Mouse (Mus musculus) heart, embryonic 14.5 days (tissue): Measurements from ENCODE around the gene Rpl22l1. TPM values are rescaled to one million over a fixed set of nuclear protein-coding genes. Genes with fewer than 3 reads are reported as not detected.

ENCODE experiments used
- ATAC-seq: fragments of 200-750 bp; cut with Nextera tagmentation; 2 replicates; pipeline ENCODE4 v1.8.0; 2017; ENCODE audit warnings: low read depth, moderate TSS enrichment; ENCODE audit not compliant: insufficient number of reproducible peaks, insufficient read depth, low FRiP score
- H3K27ac ChIP-seq, 2 experiments: fragments of 200-500 bp in 1 of 2; fragments of 300-500 bp in 1 of 2; sonication (generic) in 1 of 2; replicated peaks in 1 of 2; 2 replicates each; pipeline ENCODE4 v1.5.1; 2012 to 2014; ENCODE audit warnings: low read depth in 2 of 2, low read length in 2 of 2, control low read depth in 1 of 2, mild to moderate bottlenecking in 1 of 2, mixed read lengths in 1 of 2; ENCODE audit not compliant: control insufficient read depth in 1 of 2, insufficient read depth in 1 of 2
- H3K27me3 ChIP-seq: fragments of 300-500 bp; sonication (generic); 2 replicates; pipeline ENCODE4 v1.6.1; 2014; ENCODE audit warnings: mild to moderate bottlenecking, low read length, control low read depth; ENCODE audit not compliant: control insufficient read depth, insufficient read depth
- H3K36me3 ChIP-seq: fragments of 300-500 bp; sonication (generic); 2 replicates; pipeline ENCODE4 v1.6.1; 2014; ENCODE audit warnings: mild to moderate bottlenecking, control low read depth, low read length, mixed read lengths; ENCODE audit not compliant: control insufficient read depth, insufficient read depth
- H3K4me1 ChIP-seq, 2 experiments: fragments of 200-500 bp in 1 of 2; fragments of 300-500 bp in 1 of 2; sonication (generic) in 1 of 2; 2 replicates each; pipeline ENCODE4 v1.6.1; 2012 to 2014; ENCODE audit warnings: low read length in 2 of 2, control low read depth in 1 of 2, mixed read lengths in 1 of 2; ENCODE audit not compliant: control insufficient read depth in 2 of 2, insufficient read depth in 2 of 2
- H3K4me2 ChIP-seq: fragments of 300-500 bp; sonication (generic); 2 replicates; pipeline ENCODE4 v1.6.1; 2014; ENCODE audit warnings: mild to moderate bottlenecking, low read length
- H3K4me3 ChIP-seq, 2 experiments: fragments of 200-500 bp in 1 of 2; fragments of 300-500 bp in 1 of 2; sonication (generic) in 1 of 2; 2 replicates each; pipeline ENCODE4 v1.5.1; 2012 to 2014; ENCODE audit warnings: low read length in 2 of 2, mild to moderate bottlenecking in 2 of 2, control low read depth in 1 of 2, low read depth in 1 of 2, moderate library complexity in 1 of 2; ENCODE audit not compliant: control insufficient read depth in 1 of 2, insufficient read depth in 1 of 2
- H3K9ac ChIP-seq: fragments of 300-500 bp; sonication (generic); 2 replicates; pipeline ENCODE4 v1.6.1; 2014; ENCODE audit warnings: mild to moderate bottlenecking, low read length
- H3K9me3 ChIP-seq: fragments of 300-500 bp; sonication (generic); 2 replicates; pipeline ENCODE4 v1.6.1; 2016; ENCODE audit warnings: low read length, control low read depth; ENCODE audit not compliant: control insufficient read depth
- WGBS: fragments of 180-500 bp; shearing (Covaris S2); extraction: QIAGEN DNeasy Blood & Tissue Kit; methylation state at CpG from one replicate; pipeline ENCODE4 v1.1.7; 2014; 5-methylcytosine and 5-hydroxymethylcytosine counted together
- polyA plus RNA-seq: library from polyadenylated mRNA; unstranded; fragments of >200 nt; fragmentation: Nextera tagmentation; extraction: Ambion mirVana; gene quantifications from 2 replicates; pipeline ENCODE4 v1.2.1, GENCODE M21; 2014

Gene Rpl22l1
- polyA plus RNA-seq, 1 experiment from 2014 or later, result 279 TPM

GRCm38 (mm10) chr3:28808039-28808643 is 2.9 kb downstream of the Rpl22l1 start:
- H3K4me1 ChIP-seq, result peaks cover 0 to 9% of the 10 kb centered on the region in 2 experiments; a peak in 1 of 4 replicates
- WGBS, result 93% methylated on average over 4 of the region's 4 CpGs
- H3K27me3 ChIP-seq, result no peaks in the 10 kb centered on the region
- H3K4me2 ChIP-seq, result no peak overlapping the region
- H3K9ac ChIP-seq, result no peak overlapping the region
- no peak for ATAC-seq
- H3K27ac ChIP-seq, result no peak overlapping the region
- H3K9me3 ChIP-seq, result no peaks in the 10 kb centered on the region
- H3K36me3 ChIP-seq, result peaks cover 34% of the 10 kb centered on the region
- H3K4me3 ChIP-seq, result no peak overlapping the region

- H3K9ac ChIP-seq, result no peak overlapping the region
- no peak for ATAC-seq
- H3K27me3 ChIP-seq, result no peaks in the 10 kb centered on the region
- 64% methylated on average over 4 of the region's 4 CpGs for WGBS
- H3K4me1 ChIP-seq, result 0 out of 4 replicates have a peak, but pooled peaks cover 0 to 3% of the 10 kb centered on the region in 2 experiments
- no peaks in the 10 kb centered on the region for H3K9me3 ChIP-seq
- H3K4me2 ChIP-seq, result no peak overlapping the region
- no peak overlapping the region for H3K4me3 ChIP-seq
- peaks cover 32% of the 10 kb centered on the region for H3K36me3 ChIP-seq
- H3K27ac ChIP-seq, result no peak overlapping the region
Observed at GRCm38 (mm10) chr3:28811441-28811840, 6.2 kb downstream of the Rpl22l1 start.

GRCm38 (mm10) chr3:28814361-28814760 is 9.1 kb downstream of the Rpl22l1 start:
- Histone ChIP-seq H3K9ac (no peak overlapping the region), H3K27me3 (no peaks in the 10 kb centered on the region), H3K4me2 (no peak overlapping the region), H3K36me3 (peaks cover 5% of the 10 kb centered on the region; the same call in 1 of the 2 replicates), H3K9me3 (no peaks in the 10 kb centered on the region), H3K4me1 (no peaks in the 10 kb centered on the region), H3K27ac (no peak overlapping the region), H3K4me3 (no peak overlapping the region)
- ATAC-seq, result no peak
- 6% methylated on average over 4 of the region's 4 CpGs for WGBS

GRCm38 (mm10) chr3:28816010-28816540 is 10.8 kb downstream of the Rpl22l1 start:
- no peak for ATAC-seq
- Histone ChIP-seq H3K27ac (no peak overlapping the region), H3K9me3 (no peaks in the 10 kb centered on the region), H3K4me2 (no peak overlapping the region), H3K9ac (no peak overlapping the region), H3K4me3 (no peak overlapping the region), H3K4me1 (no peaks in the 10 kb centered on the region), H3K36me3 (no peaks in the 10 kb centered on the region), H3K27me3 (no peaks in the 10 kb centered on the region)
- 66% methylated on average over 4 of the region's 4 CpGs for WGBS

- Histone ChIP-seq H3K9me3 (peaks cover 3% of the 10 kb centered on the region; the same call in 1 of the 2 replicates), H3K27ac (no peak overlapping the region), H3K4me2 (no peak overlapping the region), H3K27me3 (no peaks in the 10 kb centered on the region), H3K9ac (no peak overlapping the region), H3K36me3 (no peaks in the 10 kb centered on the region), H3K4me3 (no peak overlapping the region), H3K4me1 (no peaks in the 10 kb centered on the region)
- ATAC-seq, result no peak
- 73% methylated on average over 1 of the region's 1 CpGs for WGBS
Observed at GRCm38 (mm10) chr3:28826272-28826671, 21.0 kb downstream of the Rpl22l1 start.

- H3K27ac ChIP-seq, result no peak overlapping the region
- no peak overlapping the region for H3K4me3 ChIP-seq
- H3K4me2 ChIP-seq, result no peak overlapping the region
- no peaks in the 10 kb centered on the region for H3K36me3 ChIP-seq
- no peaks in the 10 kb centered on the region for H3K4me1 ChIP-seq
- 82% methylated on average over 2 of the region's 2 CpGs for WGBS
- H3K27me3 ChIP-seq, result no peaks in the 10 kb centered on the region
- no peak for ATAC-seq
- peaks cover 3% of the 10 kb centered on the region; the same call in 1 of the 2 replicates for H3K9me3 ChIP-seq
- H3K9ac ChIP-seq, result no peak overlapping the region
Observed at GRCm38 (mm10) chr3:28827605-28828004, 22.4 kb downstream of the Rpl22l1 start.

GRCm38 (mm10) chr3:28829454-28829853 is 24.2 kb downstream of the Rpl22l1 start:
- Histone ChIP-seq H3K9ac (no peak overlapping the region), H3K9me3 (no peaks in the 10 kb centered on the region), H3K36me3 (no peaks in the 10 kb centered on the region), H3K4me1 (no peaks in the 10 kb centered on the region), H3K27ac (no peak overlapping the region), H3K4me2 (no peak overlapping the region), H3K27me3 (no peaks in the 10 kb centered on the region), H3K4me3 (no peak overlapping the region)
- 96% methylated on average over 2 of the region's 2 CpGs for WGBS
- no peak for ATAC-seq
